Mouse (Mus musculus): ENCODE measurements around the gene Gm6583. TPM values are rescaled to one million over a fixed set of nuclear protein-coding genes. Genes with fewer than 3 reads are reported as not detected.

Gene Gm6583
- polyA plus RNA-seq, 1 experiment from 2014 or later, result 0.08 TPM

DNA sequence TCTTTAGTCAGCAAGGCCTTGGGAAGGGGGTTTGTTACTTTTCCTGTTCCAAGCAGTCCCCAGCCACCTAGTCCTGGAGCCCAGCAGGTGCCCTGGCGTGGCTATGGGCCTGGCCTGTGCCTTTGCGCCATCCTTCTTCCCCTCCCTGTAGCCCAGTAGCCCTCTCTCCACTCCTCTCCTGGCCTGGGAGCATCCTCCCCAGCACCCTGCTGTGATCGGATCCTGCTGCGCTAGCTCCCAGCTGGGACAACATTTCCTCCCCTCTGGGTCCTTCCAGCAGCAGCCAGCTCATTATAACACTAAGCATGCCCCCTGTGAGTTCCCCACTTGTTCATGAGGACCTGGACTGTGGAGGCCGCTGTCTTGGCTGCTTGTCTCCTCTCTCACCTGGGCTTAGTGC lies 50.0 kb downstream of the Gm6583 start:
- H3K4me2 ChIP-seq (ENCODE audit: low read length), result no peak overlapping the region
- H3K36me3 ChIP-seq (ENCODE audit: control insufficient read depth, insufficient read depth, low read length), result peaks cover 27% of the 10 kb centered on the region
- no peak for ATAC-seq
- H3K4me1 ChIP-seq (ENCODE audit: control insufficient read depth, insufficient read depth, low read length), result no peaks in the 10 kb centered on the region
- no peak overlapping the region for H3K4me3 ChIP-seq (ENCODE audit: low read depth, low read length)
- H3K27ac ChIP-seq (ENCODE audit: low read depth, low read length), result no peak overlapping the region
- DNase-seq (ENCODE audit: low spot score), result no peak
- H3K9me3 ChIP-seq (replicated peaks; ENCODE audit: control insufficient read depth, low read length), result no peaks in the 10 kb centered on the region
- H3K9ac ChIP-seq (ENCODE audit: low read length), result no peak overlapping the region
- WGBS, result 67% methylated on average over 5 of the region's 5 CpGs
- no peaks in the 10 kb centered on the region for H3K27me3 ChIP-seq (replicated peaks; ENCODE audit: control insufficient read depth, insufficient read depth, low read length)

Other genes starting within 250 kb of the Gm6583 start
- 1.4 and 2.2 TPM in 2 replicates for gene Cryba4, start 103.5 kb downstream of the Gm6583 start, polyA plus RNA-seq (2014; fragmentation: Nextera tagmentation; extraction: Ambion mirVana)
- 2.5 and 4.6 TPM in 2 replicates for gene Crybb1, start 100.2 kb downstream of the Gm6583 start, polyA plus RNA-seq (2014; fragmentation: Nextera tagmentation; extraction: Ambion mirVana)
- gene Tpst2, start 79.3 kb downstream of the Gm6583 start, polyA plus RNA-seq (2014; fragmentation: Nextera tagmentation; extraction: Ambion mirVana), result 29.5 and 30.6 TPM in 2 replicates
- gene Tfip11, start 29.7 kb downstream of the Gm6583 start, polyA plus RNA-seq (2014; fragmentation: Nextera tagmentation; extraction: Ambion mirVana), result 19.0 and 25.2 TPM in 2 replicates
- 49.1 and 58.8 TPM in 2 replicates for gene Srrd, start 13.0 kb downstream of the Gm6583 start, polyA plus RNA-seq (2014; fragmentation: Nextera tagmentation; extraction: Ambion mirVana)
- gene Hps4, start 12.9 kb downstream of the Gm6583 start, polyA plus RNA-seq (2014; fragmentation: Nextera tagmentation; extraction: Ambion mirVana), result 26.2 and 27.0 TPM in 2 replicates
- 31.6 and 37.9 TPM in 2 replicates for gene Asphd2, start 38.8 kb upstream of the Gm6583 start, polyA plus RNA-seq (2014; fragmentation: Nextera tagmentation; extraction: Ambion mirVana)
- 0.09 and 0.27 TPM in 2 replicates for gene Gm6588, start 93.4 kb upstream of the Gm6583 start, polyA plus RNA-seq (2014; fragmentation: Nextera tagmentation; extraction: Ambion mirVana)
- gene Sez6l, start 221.2 kb upstream of the Gm6583 start, polyA plus RNA-seq (2014; fragmentation: Nextera tagmentation; extraction: Ambion mirVana), result 22.1 and 27.9 TPM in 2 replicates

Measured in forebrain, embryonic 14.5 days (tissue).